Mouse (Mus musculus): ENCODE data around the gene Atp5g1.

- TF ChIP-seq POLR2A (IDR thresholded peaks at IDR 0.05; ENCODE audit: control insufficient read depth, extremely low read depth, insufficient read depth, low read length, poor library complexity) (no peak), CTCF (IDR thresholded peaks at IDR 0.05; ENCODE audit: borderline replicate concordance, control insufficient read depth, extremely low read depth, insufficient read depth, low read length, poor library complexity) (no peak)
Measured at GRCm38 (mm10) chr11:96050854-96051253, 24.6 kb downstream of the Atp5g1 start.
